Mouse (Mus musculus): ENCODE measurements around the gene Top1. TPM values are rescaled to one million over a fixed set of nuclear protein-coding genes. Genes with fewer than 3 reads are reported as not detected.
"Not testable (repeated sequence)": the region's sequence is repeated elsewhere in the genome, so short reads cannot be mapped to it uniquely, and the experiment has no call there.

The Top1 gene
- polyA plus RNA-seq, 1 experiment from 2014 or later, result 140 TPM

GRCm38 (mm10) chr2:160664986-160665385 lies 19.3 kb downstream of the Top1 start:
- H3K4me3 ChIP-seq (ENCODE audit: low read depth, low read length); H3K27ac ChIP-seq (ENCODE audit: low read depth, low read length); H3K9ac ChIP-seq (ENCODE audit: low read length); DNase-seq (ENCODE audit: low spot score); ATAC-seq (replicated peaks; ENCODE audit: low FRiP score); H3K27me3 ChIP-seq (ENCODE audit: control insufficient read depth, insufficient read depth, low read length); H3K4me1 ChIP-seq (replicated peaks; ENCODE audit: control insufficient read depth, insufficient read depth, low read length); H3K36me3 ChIP-seq (ENCODE audit: control insufficient read depth, insufficient read depth, low read length); H3K9me3 ChIP-seq (ENCODE audit: control insufficient read depth, low read length); H3K4me2 ChIP-seq (ENCODE audit: low read depth, low read length, severe bottlenecking): not testable (repeated sequence)
- WGBS, result 91% methylated on average over 2 of the region's 2 CpGs

GRCm38 (mm10) chr2:160667259-160667658 lies 21.6 kb downstream of the Top1 start:
- WGBS, result 88% methylated on average over 4 of the region's 4 CpGs
- DNase-seq (ENCODE audit: low spot score), result no peak
- no peaks in the 10 kb centered on the region for H3K4me1 ChIP-seq (replicated peaks; ENCODE audit: control insufficient read depth, insufficient read depth, low read length)
- no peak overlapping the region for H3K9ac ChIP-seq (ENCODE audit: low read length)
- no peaks in the 10 kb centered on the region for H3K9me3 ChIP-seq (ENCODE audit: control insufficient read depth, low read length)
- peaks cover 5% of the 10 kb centered on the region; the same call in 1 of the 2 replicates for H3K36me3 ChIP-seq (ENCODE audit: control insufficient read depth, insufficient read depth, low read length)
- no peak overlapping the region for H3K27ac ChIP-seq (ENCODE audit: low read depth, low read length)
- H3K27me3 ChIP-seq (ENCODE audit: control insufficient read depth, insufficient read depth, low read length), result no peaks in the 10 kb centered on the region
- no peak overlapping the region for H3K4me2 ChIP-seq (ENCODE audit: low read depth, low read length, severe bottlenecking)
- no peak overlapping the region for H3K4me3 ChIP-seq (ENCODE audit: low read depth, low read length)
- ATAC-seq (replicated peaks; ENCODE audit: low FRiP score), result no peak

- Histone ChIP-seq H3K36me3 (ENCODE audit: control insufficient read depth, insufficient read depth, low read length) (peaks cover 14% of the 10 kb centered on the region), H3K4me1 (replicated peaks; ENCODE audit: control insufficient read depth, insufficient read depth, low read length) (no peaks in the 10 kb centered on the region), H3K9me3 (ENCODE audit: control insufficient read depth, low read length) (no peaks in the 10 kb centered on the region), H3K9ac (ENCODE audit: low read length) (no peak overlapping the region), H3K27me3 (ENCODE audit: control insufficient read depth, insufficient read depth, low read length) (no peaks in the 10 kb centered on the region), H3K4me3 (ENCODE audit: low read depth, low read length) (no peak overlapping the region), H3K4me2 (ENCODE audit: low read depth, low read length, severe bottlenecking) (no peak overlapping the region), H3K27ac (ENCODE audit: low read depth, low read length) (no peak overlapping the region)
- 80% methylated on average over 5 of the region's 5 CpGs for WGBS
- no peak for DNase-seq (ENCODE audit: low spot score)
- no peak for ATAC-seq (replicated peaks; ENCODE audit: low FRiP score)
These were observed 54.6 kb downstream of the Top1 start for GRCm38 (mm10) chr2:160700271-160700670.

- DNase-seq (ENCODE audit: low spot score) (no peak), ATAC-seq (replicated peaks; ENCODE audit: low FRiP score) (no peak)
- H3K9me3 ChIP-seq (ENCODE audit: control insufficient read depth, low read length), result no peaks in the 10 kb centered on the region
- H3K9ac ChIP-seq (ENCODE audit: low read length), result no peak overlapping the region
- no peaks in the 10 kb centered on the region for H3K27me3 ChIP-seq (ENCODE audit: control insufficient read depth, insufficient read depth, low read length)
- no peaks in the 10 kb centered on the region for H3K4me1 ChIP-seq (replicated peaks; ENCODE audit: control insufficient read depth, insufficient read depth, low read length)
- H3K27ac ChIP-seq (ENCODE audit: low read depth, low read length), result no peak overlapping the region
- 94% methylated on average over 3 of the region's 3 CpGs for WGBS
- H3K36me3 ChIP-seq (ENCODE audit: control insufficient read depth, insufficient read depth, low read length), result peaks cover 14% of the 10 kb centered on the region
- H3K4me2 ChIP-seq (ENCODE audit: low read depth, low read length, severe bottlenecking), result no peak overlapping the region
- H3K4me3 ChIP-seq (ENCODE audit: low read depth, low read length), result no peak overlapping the region
These were observed 55.9 kb downstream of the Top1 start for GRCm38 (mm10) chr2:160701603-160702002.

- Histone ChIP-seq H3K4me1 (replicated peaks; ENCODE audit: control insufficient read depth, insufficient read depth, low read length) (no peaks in the 10 kb centered on the region), H3K36me3 (ENCODE audit: control insufficient read depth, insufficient read depth, low read length) (peaks cover 14% of the 10 kb centered on the region), H3K27me3 (ENCODE audit: control insufficient read depth, insufficient read depth, low read length) (no peaks in the 10 kb centered on the region), H3K27ac (ENCODE audit: low read depth, low read length) (no peak overlapping the region), H3K9ac (ENCODE audit: low read length) (no peak overlapping the region), H3K9me3 (ENCODE audit: control insufficient read depth, low read length) (no peaks in the 10 kb centered on the region), H3K4me3 (ENCODE audit: low read depth, low read length) (no peak overlapping the region), H3K4me2 (ENCODE audit: low read depth, low read length, severe bottlenecking) (no peak overlapping the region)
- ATAC-seq (replicated peaks; ENCODE audit: low FRiP score), result no peak
- no peak for DNase-seq (ENCODE audit: low spot score)
These were observed 57.1 kb downstream of the Top1 start for GRCm38 (mm10) chr2:160702824-160703223.

GRCm38 (mm10) chr2:160707673-160708072 lies 62.0 kb downstream of the Top1 start:
- H3K9ac ChIP-seq (ENCODE audit: low read length), result no peak overlapping the region
- H3K27ac ChIP-seq (ENCODE audit: low read depth, low read length), result no peak overlapping the region
- WGBS, result 92% methylated on average over 3 of the region's 3 CpGs
- ATAC-seq (replicated peaks; ENCODE audit: low FRiP score), result no peak
- H3K4me1 ChIP-seq (replicated peaks; ENCODE audit: control insufficient read depth, insufficient read depth, low read length), result no peaks in the 10 kb centered on the region
- H3K4me2 ChIP-seq (ENCODE audit: low read depth, low read length, severe bottlenecking), result no peak overlapping the region
- H3K4me3 ChIP-seq (ENCODE audit: low read depth, low read length), result no peak overlapping the region
- no peaks in the 10 kb centered on the region for H3K27me3 ChIP-seq (ENCODE audit: control insufficient read depth, insufficient read depth, low read length)
- no peak for DNase-seq (ENCODE audit: low spot score)
- H3K36me3 ChIP-seq (ENCODE audit: control insufficient read depth, insufficient read depth, low read length), result peaks cover 7% of the 10 kb centered on the region
- no peaks in the 10 kb centered on the region for H3K9me3 ChIP-seq (ENCODE audit: control insufficient read depth, low read length)

GRCm38 (mm10) chr2:160715463-160716030 lies 69.9 kb downstream of the Top1 start:
- H3K4me2 ChIP-seq (ENCODE audit: low read depth, low read length, severe bottlenecking), result no peak overlapping the region
- H3K9ac ChIP-seq (ENCODE audit: low read length), result no peak overlapping the region
- no peak for DNase-seq (ENCODE audit: low spot score)
- no peaks in the 10 kb centered on the region for H3K9me3 ChIP-seq (ENCODE audit: control insufficient read depth, low read length)
- no peak overlapping the region for H3K4me3 ChIP-seq (ENCODE audit: low read depth, low read length)
- no peak overlapping the region for H3K27ac ChIP-seq (ENCODE audit: low read depth, low read length)
- H3K27me3 ChIP-seq (ENCODE audit: control insufficient read depth, insufficient read depth, low read length), result no peaks in the 10 kb centered on the region
- H3K4me1 ChIP-seq (replicated peaks; ENCODE audit: control insufficient read depth, insufficient read depth, low read length), result no peaks in the 10 kb centered on the region; the same call in 1 of the 2 replicates
- 86% methylated on average over 4 of the region's 4 CpGs for WGBS
- peaks cover 26% of the 10 kb centered on the region; the same call in 1 of the 2 replicates for H3K36me3 ChIP-seq (ENCODE audit: control insufficient read depth, insufficient read depth, low read length)
- ATAC-seq (replicated peaks; ENCODE audit: low FRiP score), result no peak

- ATAC-seq (replicated peaks; ENCODE audit: low FRiP score) (no peak), DNase-seq (ENCODE audit: low spot score) (no peak)
- Histone ChIP-seq H3K4me1 (replicated peaks; ENCODE audit: control insufficient read depth, insufficient read depth, low read length) (no peaks in the 10 kb centered on the region; the same call in 1 of the 2 replicates), H3K27ac (ENCODE audit: low read depth, low read length) (no peak overlapping the region), H3K4me3 (ENCODE audit: low read depth, low read length) (no peak overlapping the region), H3K9me3 (ENCODE audit: control insufficient read depth, low read length) (no peaks in the 10 kb centered on the region), H3K36me3 (ENCODE audit: control insufficient read depth, insufficient read depth, low read length) (peaks cover 30% of the 10 kb centered on the region), H3K9ac (ENCODE audit: low read length) (no peak overlapping the region), H3K27me3 (ENCODE audit: control insufficient read depth, insufficient read depth, low read length) (no peaks in the 10 kb centered on the region), H3K4me2 (ENCODE audit: low read depth, low read length, severe bottlenecking) (no peak overlapping the region)
- 77% methylated on average over 5 of the region's 5 CpGs for WGBS
These were observed 71.6 kb downstream of the Top1 start for GRCm38 (mm10) chr2:160717269-160717668.

GRCm38 (mm10) chr2:160718811-160719210 lies 73.1 kb downstream of the Top1 start:
- no peaks in the 10 kb centered on the region; the same call in 1 of the 2 replicates for H3K4me1 ChIP-seq (replicated peaks; ENCODE audit: control insufficient read depth, insufficient read depth, low read length)
- no peak overlapping the region for H3K4me2 ChIP-seq (ENCODE audit: low read depth, low read length, severe bottlenecking)
- WGBS, result 92% methylated on average over 3 of the region's 3 CpGs
- H3K4me3 ChIP-seq (ENCODE audit: low read depth, low read length), result no peak overlapping the region
- no peaks in the 10 kb centered on the region for H3K9me3 ChIP-seq (ENCODE audit: control insufficient read depth, low read length)
- ATAC-seq (replicated peaks; ENCODE audit: low FRiP score), result no peak
- H3K27ac ChIP-seq (ENCODE audit: low read depth, low read length), result no peak overlapping the region
- peaks cover 32% of the 10 kb centered on the region for H3K36me3 ChIP-seq (ENCODE audit: control insufficient read depth, insufficient read depth, low read length)
- no peaks in the 10 kb centered on the region for H3K27me3 ChIP-seq (ENCODE audit: control insufficient read depth, insufficient read depth, low read length)
- DNase-seq (ENCODE audit: low spot score), result no peak
- no peak overlapping the region for H3K9ac ChIP-seq (ENCODE audit: low read length)

All from forebrain, embryonic 11.5 days (tissue).